Mouse (Mus musculus): ENCODE measurements around the gene Shmt1. TPM values are rescaled to one million over a fixed set of nuclear protein-coding genes. Genes with fewer than 3 reads are reported as not detected.
A peak's percentile ranks its signal among the peaks of the same experiment; 100 is the strongest.
"Not testable (repeated sequence)": the region's sequence is repeated elsewhere in the genome, so short reads cannot be mapped to it uniquely, and the experiment has no call there.

The Shmt1 gene
- total RNA-seq (2021): 1 to 10 TPM; 8.6 to 9.6 TPM
- long read RNA-seq, experiment 1, partial matches to known transcripts: 0 of 4 reads
- long read RNA-seq, experiment 1, other reads (novel, unspliced or antisense): 0 of 4 reads
- long read RNA-seq, experiment 2, partial matches to known transcripts: 0 of 4 reads
- long read RNA-seq, experiment 2, other reads (novel, unspliced or antisense): 1 of 4 reads

DNA sequence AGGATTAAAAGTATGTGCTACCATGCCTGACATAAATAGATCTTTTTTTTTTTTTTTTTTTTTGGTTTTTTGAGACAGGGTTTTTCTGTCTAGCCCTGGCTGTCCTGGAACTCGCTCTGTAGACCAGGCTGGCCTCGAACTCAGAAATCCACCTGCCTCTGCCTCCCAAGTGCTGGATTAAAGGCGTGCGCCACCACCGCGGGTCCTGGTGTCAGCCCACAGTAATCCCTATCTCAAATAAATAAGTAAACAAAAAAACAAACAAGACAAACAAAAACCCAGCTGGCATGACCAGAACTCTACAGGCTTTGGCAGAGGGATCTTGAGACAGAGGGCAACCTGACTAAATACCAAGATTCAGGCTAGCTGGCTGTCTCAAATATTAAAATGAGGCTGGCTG lies at the start of gene Shmt1:
Shmt1 (minus strand) TSS at position 101 of the 400 bp plus-strand sequence.
- peak within 1 kb of the TSS; percentile 67 for H3K4me3 ChIP-seq
- H3K27ac ChIP-seq; DNase-seq (ENCODE audit: low spot score in 2 of 2): not testable (repeated sequence)

DNA sequence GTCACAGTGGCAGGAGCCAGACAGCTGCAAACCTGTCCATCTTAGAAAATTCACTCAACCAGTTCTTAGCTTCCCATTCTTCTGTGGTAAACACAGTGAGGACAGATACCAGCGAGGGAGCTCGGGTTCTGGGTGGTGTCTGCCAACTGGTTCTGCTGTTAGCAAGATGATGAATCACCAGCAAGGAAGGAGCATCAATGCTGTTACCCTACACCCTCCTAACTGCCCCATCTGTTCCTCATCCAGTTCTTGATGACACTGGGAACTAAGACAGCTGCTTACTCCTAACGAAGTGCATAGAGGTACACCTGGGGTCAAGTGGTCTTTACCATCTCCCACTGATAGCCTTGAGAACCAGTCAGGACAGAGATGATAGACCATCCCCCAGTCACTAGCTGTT lies 45.1 kb upstream of the Shmt1 start:
- no peak for TF ChIP-seq CTCF (conservative IDR thresholded peaks at IDR 0.05)
- no peak overlapping the region for H3K4me3 ChIP-seq
- DNase-seq (ENCODE audit: low spot score in 2 of 2): peak in 1 of 2 experiments; percentile 25
- H3K27ac ChIP-seq: peak overlapping the region; percentile 53; the same call in 1 of the 2 replicates

DNA sequence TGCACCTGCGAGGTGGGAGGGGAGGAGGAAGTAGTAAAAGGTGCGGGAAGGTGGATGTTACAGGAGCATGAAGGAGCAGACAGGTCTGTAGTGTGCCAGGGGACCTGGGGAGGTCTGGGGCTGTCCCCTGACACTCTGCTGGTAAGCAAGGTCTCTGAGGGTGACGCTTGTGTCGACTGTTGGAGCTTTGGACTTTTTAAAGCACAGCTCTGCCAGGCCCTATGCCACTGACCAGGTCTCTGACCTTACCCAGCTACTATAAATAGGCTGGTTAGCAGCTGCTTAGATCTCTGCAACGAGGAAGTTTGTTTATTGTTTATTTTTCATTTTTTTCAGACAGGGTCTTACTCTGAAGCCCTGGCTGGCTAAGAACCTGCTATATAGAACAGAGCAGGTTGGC lies 33.9 kb upstream of the Shmt1 start:
- no peak for DNase-seq (ENCODE audit: low spot score in 2 of 2)
- no peak for TF ChIP-seq CTCF (conservative IDR thresholded peaks at IDR 0.05)
- Histone ChIP-seq H3K27ac (no peak overlapping the region), H3K4me3 (no peak overlapping the region)

DNA sequence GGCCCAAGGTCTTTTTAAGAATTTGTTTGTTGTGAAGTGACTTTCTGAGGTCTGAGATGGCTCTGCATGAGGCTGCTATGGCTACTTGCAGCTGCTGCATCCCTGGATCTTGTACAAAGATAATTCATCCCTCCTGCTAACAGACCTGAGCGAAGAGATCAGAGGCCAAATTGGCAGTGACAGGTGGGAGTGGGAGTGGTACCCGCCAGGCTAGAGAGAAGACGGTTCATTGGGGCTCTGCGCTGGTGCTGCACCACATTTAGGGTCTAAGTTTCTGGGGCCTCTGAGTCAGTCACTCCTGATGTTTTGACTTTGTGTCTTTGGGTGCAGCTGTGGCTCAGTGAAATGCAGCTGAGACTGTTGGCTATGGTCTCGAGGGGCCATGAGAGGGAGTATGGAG lies 31.9 kb upstream of the Shmt1 start:
- DNase-seq (ENCODE audit: low spot score in 2 of 2): no peak
- Histone ChIP-seq H3K27ac (no peak overlapping the region), H3K4me3 (no peak overlapping the region)
- TF ChIP-seq CTCF (conservative IDR thresholded peaks at IDR 0.05): no peak

DNA sequence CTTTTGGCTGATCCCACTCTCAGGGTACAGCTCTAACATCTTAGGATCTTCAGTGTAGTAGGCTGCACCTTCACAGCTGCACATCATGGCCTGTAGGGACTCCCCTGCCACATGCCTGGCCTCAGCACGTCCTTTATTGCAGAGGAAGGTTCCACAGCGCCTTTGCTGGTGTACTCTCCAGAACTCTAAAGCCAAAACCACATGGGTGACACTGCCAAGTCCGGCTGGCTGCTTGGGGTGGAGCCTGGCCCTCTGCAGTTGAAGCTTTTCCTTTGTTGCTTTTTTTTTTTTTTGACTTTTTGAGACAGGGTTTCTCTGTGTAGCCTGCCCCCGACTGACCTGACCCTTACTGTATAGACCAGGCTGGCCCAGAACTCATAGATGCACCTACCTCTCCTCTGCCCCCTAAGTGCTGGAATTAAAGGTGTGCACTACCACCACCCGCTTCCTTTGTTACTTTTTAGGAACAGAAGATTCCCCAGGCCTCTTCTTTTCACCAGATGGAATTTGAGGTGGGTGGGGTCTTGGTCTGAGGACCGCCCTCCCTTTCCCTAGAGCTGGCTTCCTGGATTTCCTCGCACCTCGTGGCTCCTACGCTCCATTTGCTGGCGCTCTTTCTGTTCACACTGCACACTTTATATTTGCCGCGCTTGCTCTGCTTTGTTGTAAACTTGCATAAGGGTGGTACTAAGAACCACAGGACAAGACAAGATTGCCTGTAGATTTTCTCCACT lies 30.1 kb upstream of the Shmt1 start:
- TF ChIP-seq CTCF (conservative IDR thresholded peaks at IDR 0.05): no peak
- H3K27ac ChIP-seq: no peak overlapping the region
- DNase-seq (ENCODE audit: low spot score in 2 of 2): no peak
- no peak overlapping the region for H3K4me3 ChIP-seq

DNA sequence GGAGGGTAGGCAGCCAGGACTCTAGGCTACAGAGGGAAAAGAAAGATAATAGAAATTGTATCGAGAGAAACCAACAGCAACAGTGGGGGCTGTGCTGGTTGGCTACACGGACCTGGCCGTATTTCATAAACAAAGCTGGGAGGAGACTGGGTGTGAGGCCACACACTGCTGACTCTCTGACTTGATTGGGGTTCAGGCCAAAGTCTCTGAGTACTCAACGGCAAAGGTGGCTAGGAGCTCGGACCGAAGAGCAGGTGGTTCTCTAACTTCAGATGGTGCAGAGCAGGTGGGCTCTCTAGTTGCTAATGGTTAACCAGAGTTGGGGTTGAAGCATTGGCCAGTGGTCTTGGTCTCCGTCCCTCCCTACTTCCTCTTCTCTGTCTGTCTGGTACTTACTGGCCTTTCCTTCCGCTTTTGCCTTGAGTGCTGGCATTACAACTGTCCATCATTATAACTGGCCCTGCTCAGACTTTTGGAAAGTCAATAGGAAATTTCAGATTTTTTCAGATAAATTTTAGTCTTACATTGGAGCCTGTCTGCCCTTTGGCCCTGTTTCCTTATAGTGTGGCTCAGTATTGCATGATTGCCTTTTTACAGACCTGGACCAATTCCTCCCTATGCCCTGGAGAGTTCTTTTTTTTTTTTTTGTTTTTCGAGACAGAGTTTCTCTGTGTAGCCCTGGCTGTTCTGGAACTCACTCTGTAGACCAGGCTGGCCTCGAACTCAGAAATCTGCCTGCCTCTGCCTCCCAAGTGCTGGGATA lies 26.3 kb upstream of the Shmt1 start:
- DNase-seq (ENCODE audit: low spot score in 2 of 2): no peak
- H3K27ac ChIP-seq: peak overlapping the region; percentile 59; the same call in 1 of the 2 replicates
- TF ChIP-seq CTCF (conservative IDR thresholded peaks at IDR 0.05): no peak
- H3K4me3 ChIP-seq: no peak overlapping the region

DNA sequence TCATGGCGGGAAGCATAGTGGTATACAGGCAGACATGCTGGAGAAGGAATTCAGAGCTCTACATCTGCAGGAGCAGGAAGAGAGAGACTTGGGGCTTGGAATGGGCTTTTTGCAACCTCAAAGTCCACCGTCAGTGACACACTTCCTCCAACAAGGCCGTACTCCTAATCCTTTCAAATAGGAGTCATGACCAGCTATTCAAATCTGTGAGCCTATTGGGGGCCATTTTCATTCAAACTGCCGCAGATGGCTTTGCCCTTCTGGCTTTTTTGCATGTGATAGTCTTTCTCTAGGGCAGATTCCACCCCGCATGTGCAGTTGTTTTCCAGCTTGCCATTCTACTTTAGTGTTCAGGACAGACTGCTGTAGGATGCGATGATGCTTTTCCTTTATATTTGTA lies 25.4 kb upstream of the Shmt1 start:
- TF ChIP-seq CTCF (conservative IDR thresholded peaks at IDR 0.05): no peak
- peak overlapping the region; percentile 59; the same call in 1 of the 2 replicates for H3K27ac ChIP-seq
- H3K4me3 ChIP-seq: no peak overlapping the region
- no peak for DNase-seq (ENCODE audit: low spot score in 2 of 2)

DNA sequence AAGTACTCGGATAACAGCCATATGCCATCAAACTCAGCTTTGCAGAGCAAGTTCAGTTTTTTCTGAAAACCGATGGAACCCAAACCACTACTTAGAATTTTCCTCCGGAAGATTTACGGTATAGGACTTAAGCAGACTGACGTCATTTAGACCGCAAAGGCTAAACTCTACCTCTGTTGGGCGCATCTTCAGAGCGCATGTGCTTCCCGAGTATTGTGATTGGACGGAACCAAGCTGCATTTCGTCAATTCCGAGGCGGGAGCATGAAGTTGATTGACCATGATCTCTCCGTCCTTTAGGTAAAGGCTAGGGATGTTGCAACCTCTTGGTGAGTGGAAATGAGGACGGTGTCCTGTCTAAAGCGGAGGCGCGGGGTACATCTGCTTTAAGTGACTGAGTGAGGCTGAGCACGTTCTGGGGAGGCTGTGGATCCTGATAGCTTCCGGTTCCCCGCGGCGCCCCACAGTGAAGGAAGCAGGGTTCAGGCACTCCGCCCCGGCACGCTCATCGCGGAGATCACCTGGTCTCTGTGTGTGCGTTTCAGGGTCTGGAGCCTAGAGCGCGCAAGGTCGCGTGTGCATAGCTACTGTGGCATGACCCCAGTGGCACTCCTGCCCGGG lies 19.0 kb upstream of the Shmt1 start, which contains the start of gene Dhrs7b:
Dhrs7b (plus strand) TSS at position 199 of the 620 bp plus-strand sequence.
- peak; percentile 84 to 92 for DNase-seq (ENCODE audit: low spot score in 2 of 2)
- TF ChIP-seq CTCF (conservative IDR thresholded peaks at IDR 0.05): no peak

DNA sequence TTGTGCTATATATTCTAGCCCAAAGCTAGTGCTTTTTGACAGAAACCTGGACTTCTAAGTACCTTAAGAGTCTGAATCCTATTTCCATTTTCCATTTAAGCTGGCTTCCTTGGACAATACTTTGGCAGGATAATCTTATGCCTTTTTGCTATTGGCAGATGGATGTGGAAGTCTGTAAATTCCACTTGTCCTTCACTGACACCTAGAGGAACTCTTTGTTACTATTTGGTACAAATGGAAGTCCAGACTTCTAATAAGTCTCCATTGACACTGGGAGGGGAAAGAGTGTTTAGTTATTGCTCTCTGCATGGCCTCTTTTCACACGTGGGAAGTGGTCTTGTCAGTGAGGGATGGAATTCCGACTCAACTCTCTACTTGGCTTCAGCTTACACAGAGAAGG lies 17.4 kb upstream of the Shmt1 start:
- no peak for DNase-seq (ENCODE audit: low spot score in 2 of 2)
- no peak overlapping the region for H3K27ac ChIP-seq
- H3K4me3 ChIP-seq: no peak overlapping the region
- peak; percentile 57 for TF ChIP-seq CTCF (conservative IDR thresholded peaks at IDR 0.05)

More for the DNA sequence above, 19.0 kb upstream of the Shmt1 start, which contains the start of gene Dhrs7b:
- peak within 1 kb of the TSS; percentile 81 for H3K4me3 ChIP-seq
- H3K27ac ChIP-seq: peak within 1 kb of the TSS; percentile 95

DNA sequence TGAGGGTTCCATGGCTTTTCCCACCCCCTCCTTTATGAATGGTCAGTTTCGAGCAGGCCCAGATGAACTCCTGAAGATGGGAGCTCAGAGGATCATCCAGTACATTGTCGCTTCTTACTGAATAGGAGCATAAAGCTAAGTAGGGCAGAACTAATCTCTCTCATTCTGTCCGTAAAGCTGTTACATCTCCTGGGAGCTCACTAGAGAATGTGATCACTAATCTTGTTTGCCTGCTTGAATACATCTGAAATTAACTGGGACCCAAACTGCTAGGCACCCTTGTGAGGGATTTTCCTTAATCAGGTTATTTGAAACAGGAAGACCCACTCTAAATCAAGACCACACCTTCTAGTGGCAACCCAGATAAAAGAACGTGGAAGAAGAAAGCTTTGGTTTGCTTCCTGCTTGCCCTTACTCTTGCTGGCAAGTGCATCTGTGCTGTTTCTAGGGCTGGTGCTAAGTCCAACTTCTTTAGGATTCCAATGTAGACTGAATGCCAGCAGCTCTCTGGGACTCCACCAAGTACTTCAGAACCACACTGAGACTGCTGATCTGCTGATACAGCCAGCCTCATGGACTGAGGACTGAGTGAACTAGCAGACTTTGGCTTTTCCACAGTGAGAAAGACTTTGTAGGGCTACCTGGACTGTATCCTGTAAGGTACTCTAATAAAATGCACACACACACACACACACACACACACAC lies 15.9 kb upstream of the Shmt1 start:
- DNase-seq (ENCODE audit: low spot score in 2 of 2): no peak

DNA sequence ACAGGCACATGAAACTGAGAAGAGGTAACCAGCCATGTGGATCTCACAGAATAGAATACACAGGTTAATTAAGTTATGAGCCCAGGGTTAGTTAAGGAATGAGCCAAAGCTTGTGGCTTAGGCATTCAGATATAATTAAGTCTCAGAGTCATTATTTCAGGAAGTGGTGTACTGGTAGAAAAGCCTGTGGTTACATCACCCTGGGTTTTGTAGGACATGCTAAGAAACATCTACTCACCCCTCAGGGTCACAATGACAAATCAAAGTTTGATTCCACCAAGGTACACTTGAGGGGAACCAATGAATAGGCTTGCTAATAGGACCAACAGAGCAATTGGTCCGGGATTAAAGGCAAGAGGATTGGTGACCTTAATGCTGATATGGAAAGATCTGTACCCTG lies 15.2 kb upstream of the Shmt1 start:
- Histone ChIP-seq H3K4me3 (no peak overlapping the region), H3K27ac (no peak overlapping the region)
- DNase-seq (ENCODE audit: low spot score in 2 of 2): no peak
- TF ChIP-seq CTCF (conservative IDR thresholded peaks at IDR 0.05): no peak

More for the DNA sequence above, 15.9 kb upstream of the Shmt1 start:
- no peak for TF ChIP-seq CTCF (conservative IDR thresholded peaks at IDR 0.05)
- Histone ChIP-seq H3K27ac (no peak overlapping the region), H3K4me3 (no peak overlapping the region)

DNA sequence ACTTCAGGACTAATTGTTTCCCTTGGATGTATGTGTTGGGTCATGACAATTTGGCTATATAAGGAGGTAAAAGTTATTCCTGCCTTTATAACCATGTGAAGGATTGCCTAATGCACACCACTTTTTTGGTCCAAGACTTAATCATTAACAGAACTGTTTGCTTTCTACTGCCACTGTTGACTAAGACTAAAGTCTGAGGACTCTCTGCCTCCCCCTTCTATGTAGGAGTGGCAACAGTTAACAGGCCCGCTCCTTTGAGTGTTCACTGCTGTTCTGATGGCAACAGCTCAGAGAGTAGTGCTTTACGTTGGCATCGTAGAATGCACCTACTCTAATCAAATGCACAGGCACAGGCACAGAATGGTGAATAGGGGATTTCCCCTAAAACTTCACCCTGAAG lies 13.7 kb upstream of the Shmt1 start:
- H3K4me3 ChIP-seq: no peak overlapping the region
- no peak for TF ChIP-seq CTCF (conservative IDR thresholded peaks at IDR 0.05)
- DNase-seq (ENCODE audit: low spot score in 2 of 2): no peak
- H3K27ac ChIP-seq: no peak overlapping the region

Measured in layer of hippocampus, adult 2 months (tissue).